Mouse (Mus musculus): Measurements from ENCODE around the gene Zeb2.

Gene Zeb2

GRCm38 (mm10) chr2:44977556-44977955 is 139.6 kb downstream of the Zeb2 start:
- DNase-seq, result no peak

GRCm38 (mm10) chr2:44977051-44977450 is 140.1 kb downstream of the Zeb2 start:
- no peak for DNase-seq

GRCm38 (mm10) chr2:44976484-44976883 is 140.7 kb downstream of the Zeb2 start:
- DNase-seq, result no peak

GRCm38 (mm10) chr2:44973828-44974227 is 143.4 kb downstream of the Zeb2 start:
- DNase-seq, result no peak

GRCm38 (mm10) chr2:44970087-44970646 is 147.0 kb downstream of the Zeb2 start:
- no peak for DNase-seq

- DNase-seq, result no peak
Observed at GRCm38 (mm10) chr2:44969640-44970039, 147.6 kb downstream of the Zeb2 start.

GRCm38 (mm10) chr2:44969226-44969625 is 148.0 kb downstream of the Zeb2 start:
- DNase-seq, result no peak

- DNase-seq, result no peak
Observed at GRCm38 (mm10) chr2:44965834-44966555, 151.2 kb downstream of the Zeb2 start.

GRCm38 (mm10) chr2:44962620-44963019 is 154.6 kb downstream of the Zeb2 start:
- DNase-seq, result no peak

GRCm38 (mm10) chr2:44961192-44961591 is 156.0 kb downstream of the Zeb2 start:
- no peak for DNase-seq

- peak; percentile 61 for DNase-seq
Observed at GRCm38 (mm10) chr2:44960561-44960960, 156.6 kb downstream of the Zeb2 start.

- no peak for DNase-seq
Observed at GRCm38 (mm10) chr2:44957329-44957797, 159.8 kb downstream of the Zeb2 start.

- no peak for DNase-seq
Observed at GRCm38 (mm10) chr2:44956232-44956631, 161.0 kb downstream of the Zeb2 start.

- no peak for DNase-seq
Observed at GRCm38 (mm10) chr2:44955506-44955905, 161.7 kb downstream of the Zeb2 start.

GRCm38 (mm10) chr2:44954180-44954579 is 163.0 kb downstream of the Zeb2 start:
- no peak for DNase-seq

GRCm38 (mm10) chr2:44952830-44953422 is 164.3 kb downstream of the Zeb2 start:
- no peak for DNase-seq

GRCm38 (mm10) chr2:44951651-44952213 is 165.5 kb downstream of the Zeb2 start:
- DNase-seq, result no peak

GRCm38 (mm10) chr2:44944689-44945088 is 172.5 kb downstream of the Zeb2 start:
- DNase-seq, result no peak
